Mouse (Mus musculus): ENCODE results near the gene Ache. TPM values are rescaled to one million over a fixed set of nuclear protein-coding genes. Genes with fewer than 3 reads are reported as not detected.

The Ache gene
- polyA plus RNA-seq, 1 experiment from 2014 or later = 3.1 TPM

DNA sequence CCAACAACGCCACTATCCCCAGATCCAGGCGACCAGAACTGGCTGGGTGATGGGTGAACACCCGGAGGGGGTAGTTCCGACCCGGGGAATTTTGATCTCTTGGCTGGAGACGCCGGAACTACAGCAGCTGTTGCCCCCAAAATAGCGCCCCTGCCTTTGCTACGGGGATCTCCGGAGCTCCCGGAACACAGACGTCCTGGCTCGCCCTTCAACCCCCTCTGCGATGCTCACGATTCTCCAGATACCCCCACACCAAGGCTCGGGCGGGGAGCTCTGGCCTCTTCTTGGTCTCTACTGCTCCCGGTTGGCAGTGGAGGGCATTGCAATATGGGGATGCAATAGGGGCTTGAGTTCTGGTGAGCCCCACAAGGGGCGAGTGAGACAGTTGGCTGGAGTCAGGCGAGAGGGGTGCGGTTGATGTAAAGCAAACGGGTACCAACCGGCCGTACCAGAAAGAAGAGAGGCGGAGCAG lies 1.7 kb downstream of the Ache start:
- WGBS = 4% methylated on average over 25 of the region's 25 CpGs
- Histone ChIP-seq H3K27me3 (peaks cover 62% of the 10 kb centered on the region), H3K27ac (no peak overlapping the region), H3K4me1 (peaks cover 42% of the 10 kb centered on the region), H3K9ac (0 out of 2 replicates have a peak overlapping the region, but pooled peaks have one; percentile 48), H3K36me3 (replicated peaks) (no peaks in the 10 kb centered on the region), H3K4me2 (peak overlapping the region; percentile 88), H3K9me3 (no peaks in the 10 kb centered on the region), H3K4me3 (replicated peaks) (peak overlapping the region; percentile 51)
- ATAC-seq (ENCODE audit: low FRiP score) = no peak

DNA sequence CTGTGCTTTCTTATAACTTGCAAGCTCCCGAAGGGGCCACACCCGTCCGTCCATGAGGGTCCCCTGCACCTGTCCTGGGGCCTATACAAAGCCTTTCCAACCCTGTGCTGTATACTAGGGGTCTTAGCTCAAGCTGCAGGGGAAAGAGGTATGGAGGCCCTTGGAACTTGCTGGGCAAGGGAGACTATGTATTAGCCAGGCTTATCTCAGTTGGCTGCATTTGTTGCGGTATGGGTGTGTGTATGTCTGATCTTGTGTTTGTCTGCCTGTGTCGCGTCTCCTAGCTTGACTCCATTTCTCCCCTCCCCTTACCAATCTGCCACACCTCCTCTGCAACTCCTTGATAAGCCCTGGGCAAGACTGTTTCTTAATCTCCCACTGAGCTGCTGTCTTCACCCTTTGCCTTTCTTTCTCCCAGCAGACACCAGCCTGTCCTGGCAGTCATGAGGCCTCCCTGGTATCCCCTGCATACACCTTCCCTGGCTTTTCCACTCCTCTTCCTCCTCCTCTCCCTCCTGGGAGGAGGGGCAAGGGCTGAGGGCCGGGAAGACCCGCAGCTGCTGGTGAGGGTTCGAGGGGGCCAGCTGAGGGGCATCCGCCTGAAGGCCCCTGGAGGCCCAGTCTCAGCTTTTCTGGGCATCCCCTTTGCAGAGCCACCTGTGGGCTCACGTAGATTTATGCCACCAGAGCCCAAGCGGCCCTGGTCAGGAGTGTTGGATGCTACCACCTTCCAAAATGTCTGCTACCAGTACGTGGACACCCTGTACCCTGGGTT lies 2.5 kb downstream of the Ache start:
- Histone ChIP-seq H3K36me3 (replicated peaks) (peaks cover under 1% of the 10 kb centered on the region; the same call in 1 of the 2 replicates), H3K4me2 (no peak overlapping the region), H3K4me3 (replicated peaks) (no peak overlapping the region), H3K27me3 (peaks cover 62% of the 10 kb centered on the region), H3K9ac (no peak overlapping the region), H3K27ac (0 out of 2 replicates have a peak overlapping the region, but pooled peaks have one; percentile 25), H3K9me3 (no peaks in the 10 kb centered on the region), H3K4me1 (peaks cover 45% of the 10 kb centered on the region)
- ATAC-seq (ENCODE audit: low FRiP score) = no peak
- 62% methylated on average over 13 of the region's 13 CpGs for WGBS

DNA sequence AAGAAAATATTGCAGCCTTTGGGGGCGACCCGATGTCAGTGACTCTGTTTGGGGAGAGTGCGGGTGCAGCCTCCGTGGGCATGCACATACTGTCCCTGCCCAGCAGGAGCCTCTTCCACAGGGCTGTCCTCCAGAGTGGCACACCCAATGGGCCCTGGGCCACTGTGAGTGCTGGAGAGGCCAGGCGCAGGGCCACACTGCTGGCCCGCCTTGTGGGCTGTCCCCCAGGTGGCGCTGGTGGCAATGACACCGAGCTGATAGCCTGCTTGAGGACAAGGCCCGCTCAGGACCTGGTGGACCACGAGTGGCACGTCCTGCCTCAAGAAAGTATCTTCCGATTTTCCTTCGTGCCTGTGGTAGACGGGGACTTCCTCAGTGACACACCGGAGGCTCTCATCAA lies 3.4 kb downstream of the Ache start:
- WGBS = 21% methylated on average over 15 of the region's 15 CpGs
- peaks cover 53% of the 10 kb centered on the region for H3K4me1 ChIP-seq
- ATAC-seq (ENCODE audit: low FRiP score) = no peak
- H3K36me3 ChIP-seq (replicated peaks) = peaks cover 9% of the 10 kb centered on the region
- H3K4me2 ChIP-seq = 0 out of 2 replicates have a peak overlapping the region, but pooled peaks have one; percentile 1
- H3K9me3 ChIP-seq = no peaks in the 10 kb centered on the region
- no peak overlapping the region for H3K9ac ChIP-seq
- peaks cover 62% of the 10 kb centered on the region for H3K27me3 ChIP-seq
- no peak overlapping the region for H3K27ac ChIP-seq
- no peak overlapping the region; the same call in 1 of the 2 replicates for H3K4me3 ChIP-seq (replicated peaks)

DNA sequence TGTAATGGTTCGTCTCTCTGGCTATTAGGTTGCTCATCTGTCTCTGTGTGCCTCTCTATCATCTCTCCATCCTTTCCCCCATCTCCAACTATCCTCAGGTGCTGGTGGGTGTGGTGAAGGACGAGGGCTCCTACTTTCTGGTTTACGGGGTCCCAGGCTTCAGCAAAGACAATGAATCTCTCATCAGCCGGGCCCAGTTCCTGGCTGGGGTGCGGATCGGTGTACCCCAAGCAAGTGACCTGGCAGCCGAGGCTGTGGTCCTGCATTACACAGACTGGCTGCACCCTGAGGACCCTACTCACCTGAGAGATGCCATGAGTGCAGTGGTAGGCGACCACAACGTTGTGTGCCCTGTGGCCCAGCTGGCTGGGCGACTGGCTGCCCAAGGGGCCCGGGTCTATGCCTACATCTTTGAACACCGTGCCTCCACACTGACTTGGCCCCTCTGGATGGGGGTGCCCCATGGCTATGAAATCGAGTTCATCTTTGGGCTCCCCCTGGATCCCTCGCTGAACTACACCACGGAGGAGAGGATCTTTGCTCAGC lies 4.1 kb downstream of the Ache start:
- Histone ChIP-seq H3K9ac (no peak overlapping the region), H3K4me2 (0 out of 2 replicates have a peak overlapping the region, but pooled peaks have one; percentile 1), H3K27me3 (peaks cover 62% of the 10 kb centered on the region), H3K36me3 (replicated peaks) (peaks cover 17% of the 10 kb centered on the region), H3K27ac (no peak overlapping the region), H3K9me3 (no peaks in the 10 kb centered on the region), H3K4me1 (peaks cover 51% of the 10 kb centered on the region), H3K4me3 (replicated peaks) (no peak overlapping the region)
- WGBS = 82% methylated on average over 15 of the region's 15 CpGs
- no peak for ATAC-seq (ENCODE audit: low FRiP score)

DNA sequence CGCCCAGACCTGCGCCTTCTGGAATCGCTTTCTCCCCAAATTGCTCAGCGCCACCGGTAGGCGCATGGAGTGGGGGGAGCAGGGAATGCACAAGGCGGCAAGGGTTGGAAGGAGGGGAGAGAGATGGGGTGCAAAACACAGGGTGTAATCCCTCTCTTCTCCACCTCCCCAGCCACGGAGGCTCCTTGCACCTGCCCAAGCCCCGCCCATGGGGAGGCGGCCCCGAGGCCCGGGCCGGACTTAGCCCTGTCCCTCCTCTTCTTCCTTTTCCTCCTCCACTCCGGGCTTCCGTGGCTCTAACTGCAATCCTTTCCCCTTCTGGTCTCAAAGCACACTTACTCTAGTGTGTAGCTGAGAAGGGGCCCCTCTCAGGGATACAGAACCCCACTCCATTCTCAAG lies 6.0 kb downstream of the Ache start:
- H3K27me3 ChIP-seq = peaks cover 48% of the 10 kb centered on the region
- WGBS = under 1% methylated on average over 15 of the region's 15 CpGs
- H3K9ac ChIP-seq = peak overlapping the region; percentile 64
- peaks cover 35% of the 10 kb centered on the region for H3K36me3 ChIP-seq (replicated peaks)
- H3K4me2 ChIP-seq = peak overlapping the region; percentile 82
- H3K4me1 ChIP-seq = peaks cover 34% of the 10 kb centered on the region
- peak overlapping the region; percentile 47 for H3K4me3 ChIP-seq (replicated peaks)
- ATAC-seq (ENCODE audit: low FRiP score) = no peak
- H3K27ac ChIP-seq = peak overlapping the region; percentile 93; the same call in 1 of the 2 replicates
- no peaks in the 10 kb centered on the region for H3K9me3 ChIP-seq

DNA sequence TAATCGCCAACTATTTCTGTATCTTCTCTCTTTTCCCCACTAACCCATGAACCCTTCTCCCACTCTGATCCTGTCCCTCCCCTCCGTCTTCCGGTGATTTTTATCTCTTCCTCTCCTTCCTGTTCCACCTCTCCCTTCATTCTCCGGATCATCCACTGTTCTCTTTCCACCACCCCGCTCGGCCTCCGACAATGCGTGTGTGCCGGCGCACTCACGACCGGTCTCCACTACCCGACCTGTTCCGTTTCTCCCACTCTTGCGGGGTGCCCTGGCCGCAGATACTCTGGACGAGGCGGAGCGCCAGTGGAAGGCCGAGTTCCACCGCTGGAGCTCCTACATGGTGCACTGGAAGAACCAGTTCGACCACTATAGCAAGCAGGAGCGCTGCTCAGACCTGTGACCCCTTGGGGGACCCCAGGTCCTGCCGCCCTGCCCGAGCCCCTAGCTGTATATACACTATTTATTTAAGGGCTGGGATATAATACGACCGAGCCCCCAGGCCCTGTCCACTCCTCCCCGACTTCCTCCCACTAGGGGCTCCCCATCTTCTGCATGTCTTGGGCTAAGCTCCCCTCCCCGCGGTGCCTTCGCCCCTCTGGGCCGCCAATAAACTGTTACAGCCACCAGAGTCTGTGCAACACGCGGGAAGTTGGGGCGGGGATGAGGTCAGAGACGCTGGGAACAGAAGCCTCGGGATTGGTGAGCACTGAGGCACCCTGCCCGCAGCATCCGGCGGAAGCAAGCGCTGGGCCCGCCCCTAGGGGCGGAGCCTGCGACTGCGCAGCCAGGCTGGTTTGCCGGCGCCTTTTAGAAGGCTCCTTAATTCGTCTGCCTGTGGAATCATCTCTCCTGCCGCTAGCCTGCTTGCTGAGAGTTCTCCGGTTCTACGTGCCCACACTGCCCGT lies 6.8 kb downstream of the Ache start, which contains the start of gene Ufsp1:
Ufsp1 (plus strand) TSS at position 791 of the 905 bp plus-strand sequence.
- under 1% methylated on average over 52 of the region's 52 CpGs for WGBS
- H3K4me1 ChIP-seq = peaks cover 26% of the 10 kb centered on the region

DNA sequence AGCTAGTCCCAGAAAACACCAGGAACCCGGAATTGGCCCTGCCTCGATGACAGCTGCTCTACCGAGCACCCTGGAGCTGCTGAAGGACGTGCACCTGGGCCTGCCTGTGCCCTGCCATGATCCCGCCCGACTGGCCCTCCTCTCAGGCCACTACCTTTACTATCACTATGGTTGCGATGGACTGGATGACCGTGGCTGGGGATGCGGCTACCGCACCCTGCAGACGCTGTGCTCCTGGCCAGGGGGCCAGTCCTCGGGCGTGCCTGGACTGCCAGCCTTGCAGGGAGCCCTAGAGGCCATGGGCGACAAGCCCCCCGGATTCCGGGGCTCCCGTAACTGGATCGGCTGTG lies 7.4 kb downstream of the Ache start:
- Histone ChIP-seq H3K4me3 (replicated peaks) (peak overlapping the region; percentile 47), H3K36me3 (replicated peaks) (peaks cover 50% of the 10 kb centered on the region), H3K4me2 (peak overlapping the region; percentile 82), H3K4me1 (peaks cover 25% of the 10 kb centered on the region), H3K27ac (peak overlapping the region; percentile 93), H3K27me3 (peaks cover 34% of the 10 kb centered on the region), H3K9me3 (no peaks in the 10 kb centered on the region), H3K9ac (peak overlapping the region; percentile 64)
- WGBS = 9% methylated on average over 18 of the region's 18 CpGs
- ATAC-seq (ENCODE audit: low FRiP score) = peak; percentile 63

More for the DNA sequence above, 6.8 kb downstream of the Ache start, which contains the start of gene Ufsp1:
- peaks cover 43% of the 10 kb centered on the region for H3K36me3 ChIP-seq (replicated peaks)
- peak within 1 kb of the TSS; percentile 64 for H3K9ac ChIP-seq
- peak; percentile 97 for ATAC-seq (ENCODE audit: low FRiP score)
- peak within 1 kb of the TSS; percentile 47 for H3K4me3 ChIP-seq (replicated peaks)
- peak within 1 kb of the TSS; percentile 82 for H3K4me2 ChIP-seq
- H3K27me3 ChIP-seq = peaks cover 40% of the 10 kb centered on the region
- H3K9me3 ChIP-seq = no peaks in the 10 kb centered on the region
- H3K27ac ChIP-seq = peak within 1 kb of the TSS; percentile 93

DNA sequence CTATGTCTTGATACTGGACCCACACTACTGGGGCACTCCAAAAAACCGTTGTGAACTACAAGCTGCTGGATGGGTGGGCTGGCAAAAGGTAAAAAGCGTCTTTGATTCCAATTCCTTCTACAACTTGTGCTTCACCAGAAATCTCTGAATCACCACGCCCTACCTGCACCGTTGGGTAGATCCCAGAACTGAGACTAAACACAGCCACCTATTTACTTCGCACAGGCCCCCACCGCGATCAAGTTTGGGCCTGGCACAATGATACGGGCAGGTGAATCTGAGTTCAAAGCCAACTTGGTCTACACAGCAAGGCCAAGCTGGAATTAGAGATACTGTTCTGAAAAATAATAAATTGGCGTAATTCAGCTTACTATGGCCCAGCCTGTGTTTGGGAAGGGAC lies 8.0 kb downstream of the Ache start:
- ATAC-seq (ENCODE audit: low FRiP score) = no peak
- peak overlapping the region; percentile 64 for H3K9ac ChIP-seq
- peaks cover 56% of the 10 kb centered on the region for H3K36me3 ChIP-seq (replicated peaks)
- H3K4me3 ChIP-seq (replicated peaks) = peak overlapping the region; percentile 47
- peaks cover 28% of the 10 kb centered on the region for H3K27me3 ChIP-seq
- H3K9me3 ChIP-seq = no peaks in the 10 kb centered on the region
- WGBS = 76% methylated on average over 9 of the region's 9 CpGs
- H3K4me2 ChIP-seq = peak overlapping the region; percentile 82
- peak overlapping the region; percentile 93; the same call in 1 of the 2 replicates for H3K27ac ChIP-seq
- peaks cover 25% of the 10 kb centered on the region for H3K4me1 ChIP-seq

DNA sequence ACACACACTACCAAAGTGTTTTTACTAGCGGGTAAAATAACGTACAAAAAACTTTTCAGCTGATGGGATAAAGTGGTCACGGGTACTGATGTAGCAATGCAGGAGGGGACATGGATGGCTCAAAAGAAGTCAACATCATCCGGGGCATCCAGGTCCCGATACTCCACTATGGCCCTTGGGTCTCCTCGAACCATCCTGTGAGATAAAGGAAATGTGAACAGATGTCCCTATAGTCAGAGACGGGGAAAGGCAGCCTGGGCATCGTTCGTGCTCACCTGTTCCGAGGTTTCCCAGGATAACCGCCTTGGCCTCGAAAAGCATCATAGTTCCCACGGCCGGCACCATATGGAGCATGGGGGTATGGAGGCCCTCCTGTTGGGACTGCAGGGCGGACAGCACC lies 8.4 kb downstream of the Ache start:
- WGBS = 91% methylated on average over 15 of the region's 15 CpGs
- ATAC-seq (ENCODE audit: low FRiP score) = no peak
- Histone ChIP-seq H3K4me1 (peaks cover 25% of the 10 kb centered on the region), H3K9me3 (no peaks in the 10 kb centered on the region), H3K27me3 (peaks cover 24% of the 10 kb centered on the region), H3K36me3 (replicated peaks) (peaks cover 60% of the 10 kb centered on the region), H3K27ac (no peak overlapping the region), H3K4me2 (0 out of 2 replicates have a peak overlapping the region, but pooled peaks have one; percentile 82), H3K9ac (no peak overlapping the region), H3K4me3 (replicated peaks) (no peak overlapping the region)

DNA sequence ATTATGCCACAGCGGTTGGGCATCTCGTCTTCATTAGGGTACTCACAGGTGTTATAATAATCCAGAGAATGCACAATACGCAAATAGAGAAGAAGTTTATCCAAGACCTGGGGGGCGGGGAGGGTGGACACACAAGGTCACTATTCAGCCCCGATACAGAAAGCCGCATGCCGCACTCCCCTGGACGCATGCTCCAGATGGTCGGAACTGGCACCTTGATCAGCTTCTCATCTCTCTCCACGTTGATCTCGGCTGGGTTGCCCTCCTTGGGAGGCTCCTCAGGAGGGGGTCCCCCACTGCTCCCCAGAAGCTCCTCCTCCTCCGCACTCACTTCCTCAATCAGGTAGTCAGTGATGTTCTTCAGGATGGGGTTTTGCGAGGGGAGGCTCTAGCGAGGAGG lies 9.8 kb downstream of the Ache start:
- no peak overlapping the region for H3K27ac ChIP-seq
- peaks cover 74% of the 10 kb centered on the region for H3K36me3 ChIP-seq (replicated peaks)
- no peaks in the 10 kb centered on the region for H3K9me3 ChIP-seq
- H3K4me2 ChIP-seq = no peak overlapping the region
- H3K27me3 ChIP-seq = peaks cover 10% of the 10 kb centered on the region
- H3K9ac ChIP-seq = no peak overlapping the region
- H3K4me3 ChIP-seq (replicated peaks) = no peak overlapping the region
- 92% methylated on average over 14 of the region's 14 CpGs for WGBS
- H3K4me1 ChIP-seq = peaks cover 25% of the 10 kb centered on the region
- no peak for ATAC-seq (ENCODE audit: low FRiP score)

DNA sequence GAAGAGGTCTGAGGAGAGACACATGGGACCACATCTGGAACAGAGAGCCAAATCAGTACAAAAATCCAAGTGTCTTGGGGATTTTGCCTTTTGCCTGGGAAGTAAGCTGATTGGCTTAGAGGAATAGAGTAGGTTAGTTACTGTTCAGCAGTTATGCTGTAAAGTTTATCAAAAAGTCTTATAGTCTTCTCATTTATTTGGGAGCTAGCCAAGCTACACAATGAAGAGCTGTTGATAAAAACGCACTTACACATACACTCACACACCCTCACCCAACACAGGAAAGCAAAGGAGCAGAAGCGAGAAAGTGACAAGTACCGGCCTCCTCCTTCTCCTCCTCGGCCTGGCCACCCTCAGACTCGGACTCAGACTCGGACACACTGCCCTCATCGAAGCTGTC lies 11.9 kb downstream of the Ache start:
- no peak for ATAC-seq (ENCODE audit: low FRiP score)
- H3K27me3 ChIP-seq = no peaks in the 10 kb centered on the region
- H3K27ac ChIP-seq = no peak overlapping the region
- peaks cover 95% of the 10 kb centered on the region for H3K36me3 ChIP-seq (replicated peaks)
- no peak overlapping the region for H3K4me3 ChIP-seq (replicated peaks)
- peaks cover 21% of the 10 kb centered on the region for H3K4me1 ChIP-seq
- H3K9me3 ChIP-seq = no peaks in the 10 kb centered on the region
- 89% methylated on average over 7 of the region's 7 CpGs for WGBS
- no peak overlapping the region for H3K9ac ChIP-seq
- H3K4me2 ChIP-seq = no peak overlapping the region
